Mouse (Mus musculus): ENCODE results near the gene Ccdc50.

DNA sequence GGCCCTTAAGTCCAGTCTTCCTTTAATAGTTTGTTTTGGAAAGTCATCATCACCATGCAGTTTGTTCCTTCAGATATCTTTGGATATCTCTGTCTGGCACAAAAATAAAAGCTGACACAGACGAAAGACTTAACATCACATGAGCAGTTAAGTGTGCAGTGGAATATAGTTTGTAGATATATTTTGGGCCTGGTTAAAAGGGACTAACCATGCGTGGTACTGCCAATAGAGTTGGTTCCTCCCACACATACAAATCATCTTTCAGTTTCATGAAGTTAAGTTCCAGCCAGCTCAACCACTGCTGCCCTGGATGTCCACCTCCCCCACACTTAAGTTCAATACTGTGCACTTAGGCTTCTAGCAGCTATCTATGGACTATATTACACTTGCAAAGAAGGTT lies 34.2 kb upstream of the Ccdc50 start:
- TF ChIP-seq CTCF (IDR thresholded peaks at IDR 0.05; ENCODE audit: extremely low read depth, insufficient read length, insufficient replicate concordance, low read depth, low read length) (no peak), POLR2A (IDR thresholded peaks at IDR 0.05; ENCODE audit: low read depth, low read length) (no peak)
